Mouse (Mus musculus) heart, postnatal 0 days (tissue): ENCODE results near the gene Aldh1b1. TPM values are rescaled to one million over a fixed set of nuclear protein-coding genes. Genes with fewer than 3 reads are reported as not detected.
A peak's percentile ranks its signal among the peaks of the same experiment; 100 is the strongest.

Experiments used
- ATAC-seq: fragments of 200-750 bp; cut with Nextera tagmentation; 2 replicates; pipeline ENCODE4 v1.8.0; 2017; ENCODE audit warnings: low read depth, moderate number of reproducible peaks, moderate library complexity; ENCODE audit not compliant: insufficient read depth
- DNase-seq: peaks from one replicate; pipeline ENCODE4 v3.0.0-alpha.2; 2016; ENCODE audit warnings: low spot score
- H3K27ac ChIP-seq: fragments of 300-500 bp; sonication (generic); 2 replicates; pipeline ENCODE4 v1.5.1; 2014; ENCODE audit warnings: low read depth, mild to moderate bottlenecking
- H3K27me3 ChIP-seq: fragments of 300-500 bp; sonication (generic); 2 replicates; pipeline ENCODE4 v1.6.1; 2014; ENCODE audit warnings: low read length, mixed read lengths; ENCODE audit not compliant: control insufficient read depth, insufficient read depth
- H3K36me3 ChIP-seq: fragments of 300-500 bp; sonication (generic); replicated peaks from 2 replicates; pipeline ENCODE4 v1.6.1; 2014; ENCODE audit warnings: low read length, mixed read lengths; ENCODE audit not compliant: control insufficient read depth, insufficient read depth
- H3K4me1 ChIP-seq: fragments of 300-500 bp; sonication (generic); 2 replicates; pipeline ENCODE4 v1.6.1; 2014; ENCODE audit warnings: antibody characterized with exemption; ENCODE audit not compliant: control insufficient read depth, insufficient read depth
- H3K4me2 ChIP-seq: fragments of 300-500 bp; sonication (generic); 2 replicates; pipeline ENCODE4 v1.6.1; 2014; ENCODE audit warnings: low read depth, mild to moderate bottlenecking, low read length, moderate library complexity
- H3K4me3 ChIP-seq: fragments of 300-500 bp; sonication (generic); 2 replicates; pipeline ENCODE4 v1.5.1; 2014; ENCODE audit warnings: low read depth, low read length
- H3K9ac ChIP-seq: fragments of 300-500 bp; sonication (generic); replicated peaks from 2 replicates; pipeline ENCODE4 v1.6.1; 2014; ENCODE audit warnings: low read depth, low read length, mixed read lengths
- H3K9me3 ChIP-seq: fragments of 300-500 bp; sonication (generic); replicated peaks from 2 replicates; pipeline ENCODE4 v1.6.1; 2016; ENCODE audit warnings: low read length; ENCODE audit not compliant: control insufficient read depth
- CTCF ChIP-seq: IDR thresholded peaks from 2 replicates; pipeline ENCODE4 v1.5.1; 2016; ENCODE audit warnings: antibody characterized with exemption, control low read depth, low read depth
- EP300 ChIP-seq: IDR thresholded peaks from 2 replicates; pipeline ENCODE4 v1.6.1; 2016; ENCODE audit warnings: antibody characterized with exemption, low read depth
- whole genome bisulfite sequencing: fragments of 180-500 bp; shearing (Covaris S2); extraction: QIAGEN DNeasy Blood & Tissue Kit; methylation state at CpG from one replicate; pipeline ENCODE4 v1.1.7; 2014; 5-methylcytosine and 5-hydroxymethylcytosine counted together
- polyA plus RNA-seq: library from polyadenylated mRNA; unstranded; fragments of >200 nt; fragmentation: Nextera tagmentation; extraction: Ambion mirVana; gene quantifications from 2 replicates; pipeline ENCODE4 v1.2.1, GENCODE M21; 2015
- total RNA-seq: library from RNA; depleted of rRNA; stranded (reverse); fragments of >200 nt; gene quantifications from 2 replicates; pipeline ENCODE4 v1.2.3, GENCODE M21; 2014; ENCODE audit warnings: low replicate concordance

Aldh1b1 gene
- total and polyA plus RNA-seq, 2 experiments from 2014 or later: 200 to 238 TPM

DNA sequence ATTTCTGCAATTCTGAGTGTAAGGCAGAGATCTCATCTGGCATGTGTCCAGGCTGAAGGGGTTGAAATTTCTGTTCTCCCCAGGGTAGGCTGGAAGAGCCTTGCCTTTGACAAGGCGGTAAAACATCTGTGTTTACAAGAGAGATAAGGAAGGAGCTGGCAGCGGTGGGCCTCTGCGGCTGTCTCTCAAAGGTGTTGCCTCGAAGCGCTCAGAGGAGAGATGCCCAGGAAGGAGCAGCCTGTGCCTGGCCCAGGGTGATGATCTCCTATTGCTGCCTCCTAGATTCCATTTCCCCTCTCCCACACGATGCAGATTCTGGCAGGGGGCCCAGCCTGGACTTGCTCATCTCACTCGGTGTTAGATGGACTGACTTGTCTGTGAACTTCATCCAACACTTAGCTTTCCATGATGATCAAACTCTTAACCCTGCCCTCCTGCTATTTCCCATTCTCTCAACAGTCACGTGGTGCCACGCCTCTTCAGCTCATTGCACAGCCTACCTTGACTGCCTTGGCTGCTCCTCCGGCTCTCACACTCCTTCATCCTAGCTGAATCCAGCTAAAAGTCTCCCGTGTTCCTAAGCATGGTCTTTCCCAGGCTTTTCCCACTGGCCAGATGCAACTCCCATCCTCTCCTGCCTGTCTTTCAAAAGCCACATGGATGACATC is 30.8 kb upstream of the Aldh1b1 start:
- ATAC-seq (no peak), DNase-seq (no peak)
- H3K9ac ChIP-seq: no peak overlapping the region
- no peak for TF ChIP-seq CTCF
- TF ChIP-seq EP300: no peak
- no peaks in the 10 kb centered on the region for H3K9me3 ChIP-seq
- peaks cover 46% of the 10 kb centered on the region for H3K4me1 ChIP-seq
- 18% methylated on average over 11 of the region's 11 CpGs for WGBS
- H3K4me2 ChIP-seq: no peak overlapping the region
- H3K27me3 ChIP-seq: no peaks in the 10 kb centered on the region
- no peak overlapping the region for H3K4me3 ChIP-seq
- H3K27ac ChIP-seq: no peak overlapping the region; the same call in 1 of the 2 replicates
- no peaks in the 10 kb centered on the region for H3K36me3 ChIP-seq

DNA sequence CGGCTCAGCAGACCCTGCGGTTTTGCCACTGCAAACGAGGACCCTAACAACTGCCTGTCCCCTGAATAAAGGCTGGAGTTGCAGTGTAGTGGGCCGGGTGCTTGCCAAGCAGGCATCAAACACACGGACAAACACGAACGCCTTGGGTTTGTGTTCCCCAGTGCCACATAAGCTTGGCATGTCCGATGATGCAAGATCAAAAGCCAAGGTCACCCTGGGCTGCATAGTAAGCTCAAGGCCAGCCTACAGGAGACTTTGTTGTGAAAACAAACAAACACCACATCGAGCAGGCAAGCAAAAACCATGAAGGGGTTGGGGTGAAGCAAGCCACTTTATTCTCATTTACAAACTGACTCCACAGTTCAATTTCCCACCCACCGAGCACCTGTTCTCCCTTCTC is 29.7 kb upstream of the Aldh1b1 start:
- no peak overlapping the region for H3K27ac ChIP-seq
- no peak for DNase-seq
- H3K9ac ChIP-seq: no peak overlapping the region
- H3K4me1 ChIP-seq: peaks cover 34% of the 10 kb centered on the region
- H3K27me3 ChIP-seq: no peaks in the 10 kb centered on the region
- H3K4me2 ChIP-seq: no peak overlapping the region
- WGBS: 56% methylated on average over 10 of the region's 10 CpGs
- H3K9me3 ChIP-seq: no peaks in the 10 kb centered on the region
- no peak for TF ChIP-seq CTCF
- no peak for TF ChIP-seq EP300
- H3K36me3 ChIP-seq: no peaks in the 10 kb centered on the region
- H3K4me3 ChIP-seq: no peak overlapping the region
- no peak for ATAC-seq

- H3K9me3 ChIP-seq: no peaks in the 10 kb centered on the region
- H3K4me3 ChIP-seq: no peak overlapping the region
- H3K36me3 ChIP-seq: no peaks in the 10 kb centered on the region
- H3K27ac ChIP-seq: no peak overlapping the region
- ATAC-seq (no peak), DNase-seq (no peak)
- peaks cover 26% of the 10 kb centered on the region for H3K4me1 ChIP-seq
- H3K9ac ChIP-seq: no peak overlapping the region
- 46% methylated on average over 10 of the region's 10 CpGs for WGBS
- no peak overlapping the region for H3K4me2 ChIP-seq
- no peak for TF ChIP-seq CTCF
- TF ChIP-seq EP300: no peak
- no peaks in the 10 kb centered on the region for H3K27me3 ChIP-seq
Measured at GRCm38 (mm10) chr4:45769791-45770637, 28.8 kb upstream of the Aldh1b1 start.

- no peak overlapping the region for H3K4me3 ChIP-seq
- WGBS: 70% methylated on average over 4 of the region's 4 CpGs
- no peak overlapping the region for H3K27ac ChIP-seq
- no peak overlapping the region for H3K4me2 ChIP-seq
- ATAC-seq (no peak), DNase-seq (no peak)
- no peaks in the 10 kb centered on the region for H3K9me3 ChIP-seq
- TF ChIP-seq EP300: no peak
- H3K27me3 ChIP-seq: no peaks in the 10 kb centered on the region
- H3K36me3 ChIP-seq: no peaks in the 10 kb centered on the region
- H3K9ac ChIP-seq: no peak overlapping the region
- H3K4me1 ChIP-seq: peaks cover 19% of the 10 kb centered on the region
Measured at GRCm38 (mm10) chr4:45770638-45771033, 28.2 kb upstream of the Aldh1b1 start.

DNA sequence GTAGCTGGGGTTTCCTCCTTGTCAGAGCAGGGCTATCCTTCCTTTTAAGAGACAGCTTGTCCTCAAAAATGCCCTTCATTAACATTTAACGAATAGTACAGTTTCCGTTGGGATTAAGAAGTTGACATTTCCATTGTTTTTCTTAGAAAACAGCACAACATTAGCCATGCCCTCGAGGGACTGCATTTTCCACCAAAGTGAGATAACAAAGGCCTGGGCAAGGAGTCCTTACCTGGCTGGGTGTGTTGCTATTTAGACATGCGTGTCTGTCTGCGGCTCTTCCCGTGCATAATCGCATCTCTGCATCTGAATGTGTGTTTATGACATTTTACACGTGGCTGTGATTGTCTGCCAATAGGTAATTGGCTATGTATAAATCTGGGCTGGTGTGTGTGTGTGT is 27.6 kb upstream of the Aldh1b1 start:
- Histone ChIP-seq H3K4me2 (no peak overlapping the region), H3K4me1 (peaks cover 17% of the 10 kb centered on the region), H3K27ac (no peak overlapping the region), H3K4me3 (no peak overlapping the region), H3K9me3 (no peaks in the 10 kb centered on the region), H3K36me3 (no peaks in the 10 kb centered on the region), H3K9ac (no peak overlapping the region), H3K27me3 (no peaks in the 10 kb centered on the region)
- DNase-seq: no peak
- 56% methylated on average over 8 of the region's 8 CpGs for WGBS
- ATAC-seq: no peak
- no peak for TF ChIP-seq CTCF

- Histone ChIP-seq H3K36me3 (no peaks in the 10 kb centered on the region), H3K4me2 (no peak overlapping the region), H3K4me1 (peaks cover 17% of the 10 kb centered on the region), H3K27me3 (no peaks in the 10 kb centered on the region), H3K9ac (no peak overlapping the region), H3K9me3 (no peaks in the 10 kb centered on the region), H3K27ac (no peak overlapping the region), H3K4me3 (no peak overlapping the region)
- DNase-seq: no peak
- TF ChIP-seq EP300: no peak
- TF ChIP-seq CTCF: peak; percentile 73
- 3% methylated on average over 5 of the region's 5 CpGs for WGBS
- ATAC-seq: peak; percentile 28; the same call in 1 of the 2 replicates
Measured at GRCm38 (mm10) chr4:45771619-45772018, 27.2 kb upstream of the Aldh1b1 start.
